27 mouse cellular contexts compared by ENCODE assay signal in the genomic region with DNA sequence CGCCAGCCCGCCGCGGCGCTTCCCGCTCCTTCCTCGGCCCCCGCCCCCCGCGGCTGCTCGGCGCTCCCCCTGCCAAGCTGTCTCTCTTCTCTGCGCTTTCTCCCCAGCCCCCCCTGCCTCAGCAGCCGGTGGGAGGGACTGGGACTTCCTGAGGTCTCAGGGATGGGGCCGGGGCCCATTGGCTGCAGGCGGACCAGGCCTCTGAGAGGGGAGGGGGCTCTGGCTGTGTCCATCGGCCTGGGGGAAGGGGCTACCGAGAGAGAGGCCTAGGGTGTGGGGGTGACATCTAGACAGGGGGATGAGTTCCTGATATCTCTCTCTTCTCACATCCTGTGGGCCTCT. TPM values are rescaled to one million over a fixed set of nuclear protein-coding genes. Genes with fewer than 3 reads are reported as not detected.
DNase-seq lines count a peak whose midpoint lies in the region; ATAC-seq and TF ChIP-seq lines count a peak whose summit lies in the region.
"Not testable (repeated sequence)": the region's sequence is repeated elsewhere in the genome, so short reads cannot be mapped to it uniquely, and the experiment has no call there.
"Had no signal": no experiment of that assay in that cellular context is flagged by ENCODE, and none has a peak within 500 bp of the region (broad histone marks: within the 10 kb centered on the region; RNA-seq: fewer than 3 reads in every experiment).

No protein-coding gene starts in this region.

- DNase-seq in forebrain, postnatal 0 days; hindbrain, embryonic 14.5 days (ENCODE audit: low spot score); lung, embryonic 14.5 days; neural tube, embryonic 11.5 days (ENCODE audit: low spot score): not testable (repeated sequence)

- H3K4me2 ChIP-seq in forebrain, embryonic 12.5 days; forebrain, postnatal 0 days (ENCODE audit: low read depth); hindbrain, embryonic 14.5 days (replicated peaks); intestine, embryonic 15.5 days (replicated peaks); lung, embryonic 14.5 days; midbrain, embryonic 12.5 days (replicated peaks); neural tube, embryonic 11.5 days (ENCODE audit: low read depth); stomach, embryonic 14.5 days (replicated peaks; ENCODE audit: low read depth, low read length): not testable (repeated sequence)

- not testable (repeated sequence) for H3K9me3 ChIP-seq in forebrain, embryonic 12.5 days; forebrain, postnatal 0 days (ENCODE audit: low read length); hindbrain, embryonic 14.5 days (ENCODE audit: control insufficient read depth, low read length); intestine, embryonic 15.5 days; lung, embryonic 14.5 days (ENCODE audit: low read depth, low read length); midbrain, embryonic 12.5 days; neural tube, embryonic 11.5 days (ENCODE audit: control insufficient read depth, low read length); stomach, embryonic 14.5 days (ENCODE audit: control insufficient read depth, low read depth, low read length)

- H3K4me3 ChIP-seq in forebrain, embryonic 12.5 days (replicated peaks); forebrain, postnatal 0 days (ENCODE audit: low read depth, low read length); hindbrain, embryonic 14.5 days (replicated peaks; ENCODE audit: low read length); intestine, embryonic 15.5 days (replicated peaks); lung, embryonic 14.5 days (ENCODE audit: low read depth, low read length); midbrain, embryonic 12.5 days; neural tube, embryonic 11.5 days (ENCODE audit: low read depth, low read length); stomach, embryonic 14.5 days (ENCODE audit: low read depth, low read length): not testable (repeated sequence)

- no CpG with 5 or more reads among the region's 18 CpGs for WGBS in forebrain, embryonic 12.5 days
- WGBS in forebrain, postnatal 0 days: no CpG with 5 or more reads among the region's 18 CpGs
- no CpG with 5 or more reads among the region's 18 CpGs for WGBS in hindbrain, embryonic 14.5 days
- no CpG with 5 or more reads among the region's 18 CpGs for WGBS in intestine, embryonic 15.5 days
- no CpG with 5 or more reads among the region's 18 CpGs for WGBS in lung, embryonic 14.5 days
- WGBS in midbrain, embryonic 12.5 days: no CpG with 5 or more reads among the region's 18 CpGs
- WGBS in neural tube, embryonic 11.5 days: no CpG with 5 or more reads among the region's 18 CpGs
- WGBS in stomach, embryonic 14.5 days: no CpG with 5 or more reads among the region's 18 CpGs

- not testable (repeated sequence) for TF ChIP-seq CTCF in forebrain, postnatal 0 days (IDR thresholded peaks at IDR 0.05; ENCODE audit: low read depth); lung, embryonic 14.5 days (IDR thresholded peaks at IDR 0.05; ENCODE audit: low read depth)

- H3K9ac ChIP-seq in forebrain, embryonic 12.5 days; forebrain, postnatal 0 days; hindbrain, embryonic 14.5 days; intestine, embryonic 15.5 days; lung, embryonic 14.5 days; midbrain, embryonic 12.5 days (replicated peaks); neural tube, embryonic 11.5 days (ENCODE audit: low read length); stomach, embryonic 14.5 days (replicated peaks; ENCODE audit: low read depth, low read length): not testable (repeated sequence)

- H3K27ac ChIP-seq in forebrain, embryonic 12.5 days; forebrain, postnatal 0 days (ENCODE audit: low read depth, low read length); hindbrain, embryonic 14.5 days; intestine, embryonic 15.5 days; lung, embryonic 14.5 days (ENCODE audit: low read depth); midbrain, embryonic 12.5 days (replicated peaks); neural tube, embryonic 11.5 days (ENCODE audit: low read depth, low read length); stomach, embryonic 14.5 days (ENCODE audit: low read length): not testable (repeated sequence)

- H3K36me3 ChIP-seq in forebrain, embryonic 12.5 days (replicated peaks); forebrain, postnatal 0 days (ENCODE audit: insufficient read depth); hindbrain, embryonic 14.5 days (replicated peaks; ENCODE audit: control insufficient read depth, insufficient read depth); intestine, embryonic 15.5 days; lung, embryonic 14.5 days (ENCODE audit: insufficient read depth); midbrain, embryonic 12.5 days; neural tube, embryonic 11.5 days (ENCODE audit: control insufficient read depth, insufficient read depth, low read length); stomach, embryonic 14.5 days (ENCODE audit: control insufficient read depth, insufficient read depth, low read length): not testable (repeated sequence)

- H3K4me1 ChIP-seq in forebrain, embryonic 12.5 days; forebrain, postnatal 0 days (ENCODE audit: insufficient read depth); hindbrain, embryonic 14.5 days (replicated peaks; ENCODE audit: control insufficient read depth, insufficient read depth, low read length); intestine, embryonic 15.5 days (replicated peaks); lung, embryonic 14.5 days (ENCODE audit: insufficient read depth); midbrain, embryonic 12.5 days; neural tube, embryonic 11.5 days (ENCODE audit: control insufficient read depth, insufficient read depth, low read length); stomach, embryonic 14.5 days (ENCODE audit: control insufficient read depth, insufficient read depth, low read length): not testable (repeated sequence)

- not testable (repeated sequence) for H3K27me3 ChIP-seq in forebrain, embryonic 12.5 days; forebrain, postnatal 0 days (ENCODE audit: insufficient read depth, low read length); hindbrain, embryonic 14.5 days (ENCODE audit: control insufficient read depth, insufficient read depth, low read length); intestine, embryonic 15.5 days (replicated peaks); lung, embryonic 14.5 days (ENCODE audit: insufficient read depth, low read length); midbrain, embryonic 12.5 days; neural tube, embryonic 11.5 days (ENCODE audit: control insufficient read depth, insufficient read depth, low read length); stomach, embryonic 14.5 days (ENCODE audit: control insufficient read depth, insufficient read depth, low read length)

- peak; percentile 75 for ATAC-seq in forebrain, embryonic 12.5 days (ENCODE audit: low FRiP score)
- peak; percentile 82 for ATAC-seq in forebrain, postnatal 0 days
- ATAC-seq in hindbrain, embryonic 14.5 days (ENCODE audit: low FRiP score): peak; percentile 71; the same call in 1 of the 2 replicates
- 0 out of 2 replicates have a peak, but pooled peaks have one; percentile 51 for ATAC-seq in intestine, embryonic 15.5 days
- peak; percentile 84; the same call in 1 of the 2 replicates for ATAC-seq in lung, embryonic 14.5 days (ENCODE audit: insufficient read depth)
- ATAC-seq in midbrain, embryonic 12.5 days (ENCODE audit: low FRiP score, low read depth): peak; percentile 74; the same call in 1 of the 2 replicates
- 0 out of 2 replicates have a peak, but pooled peaks have one; percentile 35 for ATAC-seq in neural tube, embryonic 11.5 days (ENCODE audit: insufficient read depth, low FRiP score, low TSS enrichment)
- ATAC-seq in stomach, embryonic 14.5 days (ENCODE audit: insufficient number of reproducible peaks, insufficient read depth, low FRiP score, low read depth): peak; percentile 61; the same call in 1 of the 2 replicates

RNA-seq across cellular contexts. Expression of gene Il11ra2, which starts 20.5 kb away (rescaled TPM):
- not detected in 2 replicates for polyA plus RNA-seq in forebrain, embryonic 12.5 days (2016; fragmentation: Nextera tagmentation; extraction: Ambion mirVana)
- 0.43 TPM in 1 of 2 replicates, not detected in the other for total RNA-seq in forebrain, postnatal 0 days (2014; rRNA removed)
- polyA plus RNA-seq in forebrain, postnatal 0 days (2015; fragmentation: Nextera tagmentation; extraction: Ambion mirVana): not detected in 2 replicates
- not detected in 2 replicates for polyA plus RNA-seq in hindbrain, embryonic 14.5 days (2014; fragmentation: Nextera tagmentation; extraction: Ambion mirVana)
- polyA plus RNA-seq in intestine, embryonic 15.5 days (2015; fragmentation: Nextera tagmentation; extraction: Ambion mirVana): not detected in 2 replicates
- not detected in 2 replicates for polyA plus RNA-seq in lung, embryonic 14.5 days (2014; fragmentation: Nextera tagmentation; extraction: Ambion mirVana)
- polyA plus RNA-seq in midbrain, embryonic 12.5 days (2016; fragmentation: Nextera tagmentation; extraction: Ambion mirVana): not detected in 2 replicates
- not detected in 2 replicates for polyA plus RNA-seq in neural tube, embryonic 11.5 days (2014; fragmentation: Nextera tagmentation; extraction: Ambion mirVana)
- polyA plus RNA-seq in stomach, embryonic 14.5 days (2014; fragmentation: Nextera tagmentation; extraction: Ambion mirVana): not detected in 2 replicates
- total RNA-seq: adrenal gland, postnatal 14 days; gastrocnemius, postnatal 4 days; heart, postnatal 10 days; hematopoietic stem cell, adult 5-6 weeks; liver, adult 2 months; megakaryocyte-erythroid progenitor cell, adult 5-6 weeks; monocyte, adult 5-6 weeks had no signal
- polyA plus RNA-seq: CD4-positive, CD25-positive, alpha-beta regulatory T cell, adult 4 months; embryonic facial prominence, embryonic 12.5 days; forebrain, embryonic 10.5 days; heart, embryonic 13.5 days; limb, embryonic 12.5 days; liver, embryonic 15.5 days; macrophage had no signal

RNA-seq across cellular contexts. Expression of gene Ccl27b, which starts 27.1 kb away (rescaled TPM):
- polyA plus RNA-seq in forebrain, embryonic 12.5 days (2016; fragmentation: Nextera tagmentation; extraction: Ambion mirVana): not detected in 2 replicates
- total RNA-seq in forebrain, postnatal 0 days (2014; rRNA removed): not detected in 2 replicates
- polyA plus RNA-seq in forebrain, postnatal 0 days (2015; fragmentation: Nextera tagmentation; extraction: Ambion mirVana): not detected in 2 replicates
- not detected in 2 replicates for polyA plus RNA-seq in hindbrain, embryonic 14.5 days (2014; fragmentation: Nextera tagmentation; extraction: Ambion mirVana)
- not detected in 2 replicates for polyA plus RNA-seq in intestine, embryonic 15.5 days (2015; fragmentation: Nextera tagmentation; extraction: Ambion mirVana)
- polyA plus RNA-seq in lung, embryonic 14.5 days (2014; fragmentation: Nextera tagmentation; extraction: Ambion mirVana): not detected in 2 replicates
- not detected in 2 replicates for polyA plus RNA-seq in midbrain, embryonic 12.5 days (2016; fragmentation: Nextera tagmentation; extraction: Ambion mirVana)
- polyA plus RNA-seq in neural tube, embryonic 11.5 days (2014; fragmentation: Nextera tagmentation; extraction: Ambion mirVana): not detected in 2 replicates
- polyA plus RNA-seq in stomach, embryonic 14.5 days (2014; fragmentation: Nextera tagmentation; extraction: Ambion mirVana): not detected in 2 replicates
- total RNA-seq: gastrocnemius, adult 8-10 months; gastrocnemius, postnatal 4 days; heart, adult 2 months; heart, postnatal 10 days; hematopoietic stem cell, adult 5-6 weeks; layer of hippocampus, adult 2 months; liver, adult 2 months; megakaryocyte-erythroid progenitor cell, adult 5-6 weeks; monocyte, adult 5-6 weeks had no signal
- polyA plus RNA-seq: CD4-positive, CD25-positive, alpha-beta regulatory T cell, adult 4 months; embryonic facial prominence, embryonic 12.5 days; forebrain, embryonic 10.5 days; heart, adult 2 months; heart, embryonic 13.5 days; intestine, postnatal 0 days; limb, embryonic 12.5 days; liver, adult 2 months; liver, embryonic 15.5 days; macrophage; thymus, postnatal 0 days had no signal

RNA-seq across cellular contexts. Expression of gene Gm2564, which starts 52.6 kb away (rescaled TPM):
- not detected in 2 replicates for polyA plus RNA-seq in forebrain, embryonic 12.5 days (2016; fragmentation: Nextera tagmentation; extraction: Ambion mirVana)
- not detected in 2 replicates for total RNA-seq in forebrain, postnatal 0 days (2014; rRNA removed)
- 0.40 TPM in 1 of 2 replicates, not detected in the other for polyA plus RNA-seq in forebrain, postnatal 0 days (2015; fragmentation: Nextera tagmentation; extraction: Ambion mirVana)
- 0.65 TPM in 1 of 2 replicates, not detected in the other for polyA plus RNA-seq in hindbrain, embryonic 14.5 days (2014; fragmentation: Nextera tagmentation; extraction: Ambion mirVana)
- 0.58 TPM in 1 of 2 replicates, not detected in the other for polyA plus RNA-seq in intestine, embryonic 15.5 days (2015; fragmentation: Nextera tagmentation; extraction: Ambion mirVana)
- polyA plus RNA-seq in lung, embryonic 14.5 days (2014; fragmentation: Nextera tagmentation; extraction: Ambion mirVana): not detected in 2 replicates
- polyA plus RNA-seq in midbrain, embryonic 12.5 days (2016; fragmentation: Nextera tagmentation; extraction: Ambion mirVana): not detected in 2 replicates
- polyA plus RNA-seq in neural tube, embryonic 11.5 days (2014; fragmentation: Nextera tagmentation; extraction: Ambion mirVana): not detected in 2 replicates
- polyA plus RNA-seq in stomach, embryonic 14.5 days (2014; fragmentation: Nextera tagmentation; extraction: Ambion mirVana): not detected in 2 replicates
- total RNA-seq: hematopoietic stem cell, adult 5-6 weeks; liver, adult 2 months; megakaryocyte-erythroid progenitor cell, adult 5-6 weeks; monocyte, adult 5-6 weeks had no signal
- polyA plus RNA-seq: CD4-positive, CD25-positive, alpha-beta regulatory T cell, adult 4 months; embryonic facial prominence, embryonic 12.5 days; forebrain, embryonic 10.5 days; heart, embryonic 13.5 days; limb, embryonic 12.5 days; liver, embryonic 15.5 days; macrophage had no signal

RNA-seq across cellular contexts. Expression of gene 4930578G10Rik, which starts 53.2 kb away (rescaled TPM):
- 0.59 and 0.86 TPM in 2 replicates for polyA plus RNA-seq in forebrain, embryonic 12.5 days (2016; fragmentation: Nextera tagmentation; extraction: Ambion mirVana)
- total RNA-seq in forebrain, postnatal 0 days (2014; rRNA removed): not detected in 2 replicates
- 0.56 and 0.91 TPM in 2 replicates for polyA plus RNA-seq in forebrain, postnatal 0 days (2015; fragmentation: Nextera tagmentation; extraction: Ambion mirVana)
- polyA plus RNA-seq in hindbrain, embryonic 14.5 days (2014; fragmentation: Nextera tagmentation; extraction: Ambion mirVana): 0.37 and 0.67 TPM in 2 replicates
- 0.30 TPM in 1 of 2 replicates, not detected in the other for polyA plus RNA-seq in intestine, embryonic 15.5 days (2015; fragmentation: Nextera tagmentation; extraction: Ambion mirVana)
- polyA plus RNA-seq in lung, embryonic 14.5 days (2014; fragmentation: Nextera tagmentation; extraction: Ambion mirVana): 0.45 TPM in 1 of 2 replicates, not detected in the other
- polyA plus RNA-seq in midbrain, embryonic 12.5 days (2016; fragmentation: Nextera tagmentation; extraction: Ambion mirVana): 1.8 and 2.4 TPM in 2 replicates
- polyA plus RNA-seq in neural tube, embryonic 11.5 days (2014; fragmentation: Nextera tagmentation; extraction: Ambion mirVana): 1.2 TPM in 1 of 2 replicates, not detected in the other
- polyA plus RNA-seq in stomach, embryonic 14.5 days (2014; fragmentation: Nextera tagmentation; extraction: Ambion mirVana): 0.51 TPM in 1 of 2 replicates, not detected in the other
- total RNA-seq: adrenal gland, postnatal 14 days; gastrocnemius, postnatal 4 days; heart, adult 2 months; heart, postnatal 10 days; hematopoietic stem cell, adult 5-6 weeks; liver, adult 2 months; megakaryocyte-erythroid progenitor cell, adult 5-6 weeks; monocyte, adult 5-6 weeks had no signal
- polyA plus RNA-seq: CD4-positive, CD25-positive, alpha-beta regulatory T cell, adult 4 months; heart, adult 2 months; heart, embryonic 13.5 days; intestine, postnatal 0 days; limb, embryonic 12.5 days; liver, adult 2 months; liver, embryonic 15.5 days; macrophage; thymus, postnatal 0 days had no signal
